Mouse (Mus musculus): ENCODE data around the gene Nhlrc1. TPM values are rescaled to one million over a fixed set of nuclear protein-coding genes. Genes with fewer than 3 reads are reported as not detected.

Nhlrc1 gene
- polyA plus RNA-seq, 1 experiment from 2014 or later = 5.7 TPM

- WGBS = 83% methylated on average over 7 of the region's 7 CpGs
- H3K4me3 ChIP-seq (ENCODE audit: low read depth, low read length) = no peak overlapping the region
- no peak overlapping the region for H3K4me2 ChIP-seq (replicated peaks; ENCODE audit: low read depth, low read length)
- no peak for ATAC-seq (ENCODE audit: low FRiP score)
- no peak for DNase-seq (ENCODE audit: low spot score)
- H3K36me3 ChIP-seq (ENCODE audit: control insufficient read depth, insufficient read depth, low read length) = no peaks in the 10 kb centered on the region
- no peak overlapping the region for H3K27ac ChIP-seq (ENCODE audit: low read depth, low read length)
- H3K9ac ChIP-seq (ENCODE audit: low read depth, low read length) = no peak overlapping the region
- H3K9me3 ChIP-seq (ENCODE audit: control insufficient read depth, low read length) = no peaks in the 10 kb centered on the region
- H3K4me1 ChIP-seq (replicated peaks; ENCODE audit: control insufficient read depth, insufficient read depth, low read length) = no peaks in the 10 kb centered on the region
- H3K27me3 ChIP-seq (ENCODE audit: control insufficient read depth, insufficient read depth, low read length) = no peaks in the 10 kb centered on the region
Observed at GRCm38 (mm10) chr13:47020798-47021197, 6.1 kb upstream of the Nhlrc1 start.

- Histone ChIP-seq H3K27me3 (ENCODE audit: control insufficient read depth, insufficient read depth, low read length) (no peaks in the 10 kb centered on the region), H3K4me3 (ENCODE audit: low read depth, low read length) (no peak overlapping the region), H3K4me1 (replicated peaks; ENCODE audit: control insufficient read depth, insufficient read depth, low read length) (no peaks in the 10 kb centered on the region), H3K9ac (ENCODE audit: low read depth, low read length) (no peak overlapping the region), H3K36me3 (ENCODE audit: control insufficient read depth, insufficient read depth, low read length) (no peaks in the 10 kb centered on the region), H3K27ac (ENCODE audit: low read depth, low read length) (no peak overlapping the region), H3K4me2 (replicated peaks; ENCODE audit: low read depth, low read length) (no peak overlapping the region), H3K9me3 (ENCODE audit: control insufficient read depth, low read length) (no peaks in the 10 kb centered on the region)
- ATAC-seq (ENCODE audit: low FRiP score) (no peak), DNase-seq (ENCODE audit: low spot score) (no peak)
- 86% methylated on average over 7 of the region's 7 CpGs for WGBS
Observed at GRCm38 (mm10) chr13:47019774-47020173, 5.1 kb upstream of the Nhlrc1 start.

- peaks cover 10% of the 10 kb centered on the region for H3K27me3 ChIP-seq (ENCODE audit: control insufficient read depth, insufficient read depth, low read length)
- no peak overlapping the region for H3K9ac ChIP-seq (ENCODE audit: low read depth, low read length)
- 42% methylated on average over 5 of the region's 5 CpGs for WGBS
- no peak overlapping the region for H3K4me2 ChIP-seq (replicated peaks; ENCODE audit: low read depth, low read length)
- H3K27ac ChIP-seq (ENCODE audit: low read depth, low read length) = no peak overlapping the region
- H3K9me3 ChIP-seq (ENCODE audit: control insufficient read depth, low read length) = no peaks in the 10 kb centered on the region
- DNase-seq (ENCODE audit: low spot score) (peak; percentile 47), ATAC-seq (ENCODE audit: low FRiP score) (no peak)
- no peaks in the 10 kb centered on the region; the same call in 1 of the 2 replicates for H3K4me1 ChIP-seq (replicated peaks; ENCODE audit: control insufficient read depth, insufficient read depth, low read length)
- H3K36me3 ChIP-seq (ENCODE audit: control insufficient read depth, insufficient read depth, low read length) = no peaks in the 10 kb centered on the region
- H3K4me3 ChIP-seq (ENCODE audit: low read depth, low read length) = no peak overlapping the region
Observed at GRCm38 (mm10) chr13:47017259-47017658, 2.6 kb upstream of the Nhlrc1 start.

- Histone ChIP-seq H3K27ac (ENCODE audit: low read depth, low read length) (no peak overlapping the region), H3K36me3 (ENCODE audit: control insufficient read depth, insufficient read depth, low read length) (no peaks in the 10 kb centered on the region), H3K9ac (ENCODE audit: low read depth, low read length) (peak overlapping the region; percentile 66; the same call in 1 of the 2 replicates), H3K27me3 (ENCODE audit: control insufficient read depth, insufficient read depth, low read length) (peaks cover 10% of the 10 kb centered on the region), H3K4me1 (replicated peaks; ENCODE audit: control insufficient read depth, insufficient read depth, low read length) (no peaks in the 10 kb centered on the region; the same call in 1 of the 2 replicates), H3K4me3 (ENCODE audit: low read depth, low read length) (no peak overlapping the region), H3K4me2 (replicated peaks; ENCODE audit: low read depth, low read length) (no peak overlapping the region), H3K9me3 (ENCODE audit: control insufficient read depth, low read length) (no peaks in the 10 kb centered on the region; the same call in 1 of the 2 replicates)
- DNase-seq (ENCODE audit: low spot score) (no peak), ATAC-seq (ENCODE audit: low FRiP score) (no peak)
- WGBS = 82% methylated on average over 5 of the region's 5 CpGs
Observed at GRCm38 (mm10) chr13:47015195-47015501, 498 bp upstream of the Nhlrc1 start.

- no peak for DNase-seq (ENCODE audit: low spot score)
- no peak overlapping the region for H3K9ac ChIP-seq (ENCODE audit: low read depth, low read length)
- no peaks in the 10 kb centered on the region for H3K36me3 ChIP-seq (ENCODE audit: control insufficient read depth, insufficient read depth, low read length)
- 64% methylated on average over 10 of the region's 10 CpGs for WGBS
- no peaks in the 10 kb centered on the region; the same call in 1 of the 2 replicates for H3K9me3 ChIP-seq (ENCODE audit: control insufficient read depth, low read length)
- peaks cover 10% of the 10 kb centered on the region for H3K27me3 ChIP-seq (ENCODE audit: control insufficient read depth, insufficient read depth, low read length)
- H3K4me2 ChIP-seq (replicated peaks; ENCODE audit: low read depth, low read length) = peak overlapping the region; percentile 87
- no peaks in the 10 kb centered on the region; the same call in 1 of the 2 replicates for H3K4me1 ChIP-seq (replicated peaks; ENCODE audit: control insufficient read depth, insufficient read depth, low read length)
- H3K4me3 ChIP-seq (ENCODE audit: low read depth, low read length) = peak overlapping the region; percentile 55
- 0 out of 2 replicates have a peak, but pooled peaks have one; percentile 3 for ATAC-seq (ENCODE audit: low FRiP score)
- no peak overlapping the region for H3K27ac ChIP-seq (ENCODE audit: low read depth, low read length)
Observed at GRCm38 (mm10) chr13:47013740-47014139, 910 bp downstream of the Nhlrc1 start.

- WGBS = 84% methylated on average over 4 of the region's 4 CpGs
- Histone ChIP-seq H3K27me3 (ENCODE audit: control insufficient read depth, insufficient read depth, low read length) (no peaks in the 10 kb centered on the region), H3K4me3 (ENCODE audit: low read depth, low read length) (no peak overlapping the region), H3K27ac (ENCODE audit: low read depth, low read length) (no peak overlapping the region), H3K36me3 (ENCODE audit: control insufficient read depth, insufficient read depth, low read length) (no peaks in the 10 kb centered on the region), H3K4me1 (replicated peaks; ENCODE audit: control insufficient read depth, insufficient read depth, low read length) (no peaks in the 10 kb centered on the region), H3K9me3 (ENCODE audit: control insufficient read depth, low read length) (no peaks in the 10 kb centered on the region), H3K4me2 (replicated peaks; ENCODE audit: low read depth, low read length) (no peak overlapping the region), H3K9ac (ENCODE audit: low read depth, low read length) (no peak overlapping the region)
- no peak for ATAC-seq (ENCODE audit: low FRiP score)
- no peak for DNase-seq (ENCODE audit: low spot score)
Observed at GRCm38 (mm10) chr13:47001590-47001989, 13.1 kb downstream of the Nhlrc1 start.

GRCm38 (mm10) chr13:46999498-46999897, 15.2 kb downstream of the Nhlrc1 start:
- Histone ChIP-seq H3K4me1 (replicated peaks; ENCODE audit: control insufficient read depth, insufficient read depth, low read length) (no peaks in the 10 kb centered on the region), H3K4me3 (ENCODE audit: low read depth, low read length) (no peak overlapping the region), H3K27ac (ENCODE audit: low read depth, low read length) (no peak overlapping the region), H3K27me3 (ENCODE audit: control insufficient read depth, insufficient read depth, low read length) (no peaks in the 10 kb centered on the region), H3K9ac (ENCODE audit: low read depth, low read length) (no peak overlapping the region), H3K36me3 (ENCODE audit: control insufficient read depth, insufficient read depth, low read length) (no peaks in the 10 kb centered on the region), H3K4me2 (replicated peaks; ENCODE audit: low read depth, low read length) (no peak overlapping the region), H3K9me3 (ENCODE audit: control insufficient read depth, low read length) (no peaks in the 10 kb centered on the region)
- DNase-seq (ENCODE audit: low spot score) (no peak), ATAC-seq (ENCODE audit: low FRiP score) (no peak)
- WGBS = 64% methylated on average over 5 of the region's 5 CpGs

- ATAC-seq (ENCODE audit: low FRiP score) (no peak), DNase-seq (ENCODE audit: low spot score) (no peak)
- Histone ChIP-seq H3K4me2 (replicated peaks; ENCODE audit: low read depth, low read length) (no peak overlapping the region), H3K4me3 (ENCODE audit: low read depth, low read length) (no peak overlapping the region), H3K9ac (ENCODE audit: low read depth, low read length) (no peak overlapping the region), H3K9me3 (ENCODE audit: control insufficient read depth, low read length) (no peaks in the 10 kb centered on the region), H3K36me3 (ENCODE audit: control insufficient read depth, insufficient read depth, low read length) (no peaks in the 10 kb centered on the region), H3K4me1 (replicated peaks; ENCODE audit: control insufficient read depth, insufficient read depth, low read length) (no peaks in the 10 kb centered on the region), H3K27ac (ENCODE audit: low read depth, low read length) (no peak overlapping the region), H3K27me3 (ENCODE audit: control insufficient read depth, insufficient read depth, low read length) (no peaks in the 10 kb centered on the region)
- 66% methylated on average over 4 of the region's 4 CpGs for WGBS
Observed at GRCm38 (mm10) chr13:46997355-46997754, 17.3 kb downstream of the Nhlrc1 start.

GRCm38 (mm10) chr13:46993274-46993551, 21.4 kb downstream of the Nhlrc1 start:
- H3K9ac ChIP-seq (ENCODE audit: low read depth, low read length) = no peak overlapping the region
- H3K4me1 ChIP-seq (replicated peaks; ENCODE audit: control insufficient read depth, insufficient read depth, low read length) = no peaks in the 10 kb centered on the region
- H3K4me2 ChIP-seq (replicated peaks; ENCODE audit: low read depth, low read length) = no peak overlapping the region
- 91% methylated on average over 2 of the region's 2 CpGs for WGBS
- no peak for DNase-seq (ENCODE audit: low spot score)
- no peak overlapping the region for H3K27ac ChIP-seq (ENCODE audit: low read depth, low read length)
- no peak for ATAC-seq (ENCODE audit: low FRiP score)
- no peaks in the 10 kb centered on the region for H3K27me3 ChIP-seq (ENCODE audit: control insufficient read depth, insufficient read depth, low read length)
- H3K9me3 ChIP-seq (ENCODE audit: control insufficient read depth, low read length) = no peaks in the 10 kb centered on the region
- H3K36me3 ChIP-seq (ENCODE audit: control insufficient read depth, insufficient read depth, low read length) = no peaks in the 10 kb centered on the region
- no peak overlapping the region for H3K4me3 ChIP-seq (ENCODE audit: low read depth, low read length)
